Mouse (Mus musculus) ES-E14 (cell line): ENCODE results near the gene Npas2.

Experiments used
- CHD2 ChIP-seq: IDR thresholded peaks from 2 replicates; pipeline ENCODE4 v1.6.1; 2014; ENCODE audit warnings: mild to moderate bottlenecking, low read depth, low read length, inconsistent platforms
- HCFC1 ChIP-seq: IDR thresholded peaks from 2 replicates; pipeline ENCODE4 v1.6.1; 2012; ENCODE audit warnings: low read length, inconsistent platforms, borderline replicate concordance; ENCODE audit not compliant: insufficient read depth

GRCm38 (mm10) chr1:39341807-39342206, 148.3 kb downstream of the Npas2 start:
- TF ChIP-seq HCFC1 = no peak
- TF ChIP-seq CHD2 = no peak
